Mouse (Mus musculus) megakaryocyte, embryonic 14.5 days (primary cell): ENCODE results near the gene Natd1. TPM values are rescaled to one million over a fixed set of nuclear protein-coding genes. Genes with fewer than 3 reads are reported as not detected.
A peak's percentile ranks its signal among the peaks of the same experiment; 100 is the strongest.

Experiments used
- H3K27me3 ChIP-seq: replicated peaks from 2 replicates; pipeline ENCODE3; 2012; ENCODE audit warnings: inconsistent platforms
- H3K36me3 ChIP-seq: replicated peaks from 2 replicates; pipeline ENCODE3; 2012; ENCODE audit warnings: low read length, inconsistent platforms, mixed read lengths
- H3K4me1 ChIP-seq: 2 replicates; pipeline ENCODE4 v1.6.1; 2012; ENCODE audit warnings: inconsistent platforms
- H3K4me3 ChIP-seq: replicated peaks from 2 replicates; pipeline ENCODE3; 2012; ENCODE audit warnings: moderate library complexity, mild to moderate bottlenecking, inconsistent platforms
- H3K9me3 ChIP-seq: 2 replicates; pipeline ENCODE4 v1.6.1; 2012; ENCODE audit warnings: inconsistent platforms
- FLI1 ChIP-seq: IDR thresholded peaks from 2 replicates; pipeline ENCODE4 v1.6.1; 2012; ENCODE audit warnings: low read length, inconsistent platforms, mixed read lengths
- GATA1 ChIP-seq: IDR thresholded peaks from 3 replicates; pipeline ENCODE4 v1.6.1; 2012; ENCODE audit warnings: mixed read lengths, low read length, inconsistent platforms, borderline replicate concordance
- polyA plus RNA-seq: library from polyadenylated mRNA; stranded (reverse); fragments of >175 nt; gene quantifications from 2 replicates; pipeline ENCODE4 v1.2.3, GENCODE M21; 2012; ENCODE audit warnings: low replicate concordance; ENCODE audit not compliant: insufficient read depth

Gene Natd1
- polyA plus RNA-seq, 1 experiment: 7.8 TPM

GRCm38 (mm10) chr11:60945003-60945402 lies 30.5 kb upstream of the Natd1 start:
- no peak for TF ChIP-seq GATA1
- TF ChIP-seq FLI1: no peak
- peaks cover 29% of the 10 kb centered on the region for H3K4me1 ChIP-seq
- H3K36me3 ChIP-seq: peaks cover 100% of the 10 kb centered on the region

DNA sequence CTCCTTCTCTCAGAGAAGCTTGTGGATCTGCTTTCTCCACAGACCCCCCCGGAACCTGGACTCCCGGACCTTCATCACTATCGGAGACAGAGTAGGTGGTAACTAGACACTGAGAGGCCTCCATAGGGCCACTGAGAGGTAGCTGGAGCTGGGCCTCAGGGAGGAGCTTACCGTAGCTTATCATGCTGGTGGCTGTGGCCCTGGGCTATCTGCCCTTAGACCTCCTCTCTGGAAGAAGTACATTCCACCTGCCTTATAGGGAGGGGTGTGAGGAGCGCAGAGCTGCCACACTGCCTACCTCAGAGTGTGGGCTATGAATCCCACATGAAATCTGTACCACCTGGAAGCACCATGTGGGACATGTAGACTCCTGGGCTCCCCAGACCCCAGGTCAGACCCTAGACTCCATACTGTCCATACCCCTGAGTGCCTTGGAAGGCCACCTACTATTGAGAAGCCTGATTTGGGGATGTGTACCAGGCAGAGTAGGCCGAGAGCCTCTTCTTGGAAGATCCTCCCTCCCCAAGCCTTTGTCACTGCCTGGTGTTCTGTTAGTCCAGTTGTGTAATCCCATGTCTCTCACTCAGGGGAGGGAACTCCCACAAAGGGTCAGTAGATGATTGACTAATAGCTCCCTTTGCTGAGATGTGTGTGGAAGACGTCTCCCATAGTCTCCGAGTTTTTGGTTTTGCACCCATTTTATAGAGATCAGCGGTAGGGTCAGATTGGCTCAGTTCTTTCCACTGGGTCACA lies 27.9 kb upstream of the Natd1 start:
- TF ChIP-seq GATA1: no peak
- no peak for TF ChIP-seq FLI1
- H3K4me3 ChIP-seq: no peak overlapping the region
- no peaks in the 10 kb centered on the region for H3K9me3 ChIP-seq
- H3K4me1 ChIP-seq: peaks cover 55% of the 10 kb centered on the region
- H3K36me3 ChIP-seq: peaks cover 100% of the 10 kb centered on the region
- H3K27me3 ChIP-seq: no peaks in the 10 kb centered on the region

More at GRCm38 (mm10) chr11:60945003-60945402, 30.5 kb upstream of the Natd1 start:
- no peaks in the 10 kb centered on the region for H3K9me3 ChIP-seq
- H3K27me3 ChIP-seq: no peaks in the 10 kb centered on the region
- H3K4me3 ChIP-seq: no peak overlapping the region

DNA sequence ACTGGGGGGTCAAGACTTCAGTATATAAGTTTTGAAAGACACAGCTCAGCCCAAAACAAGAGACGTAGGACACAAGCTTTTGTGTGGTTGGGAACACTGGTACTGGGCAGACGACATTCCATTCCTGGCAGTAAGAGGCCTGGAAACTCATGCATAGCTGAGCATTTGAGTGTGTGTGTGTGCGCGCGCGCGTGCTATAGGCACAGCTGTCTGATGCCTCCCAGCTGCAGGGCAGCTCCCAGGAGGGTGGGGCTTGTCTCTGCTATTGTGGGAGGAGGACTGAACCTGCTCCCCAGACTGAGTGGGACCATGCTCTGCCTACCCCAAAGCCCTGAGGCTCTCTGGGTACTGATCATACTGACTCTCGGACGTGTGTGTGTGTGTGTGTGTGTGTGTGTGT lies 26.8 kb upstream of the Natd1 start:
- H3K4me1 ChIP-seq: peaks cover 66% of the 10 kb centered on the region
- H3K36me3 ChIP-seq: peaks cover 100% of the 10 kb centered on the region
- no peak overlapping the region for H3K4me3 ChIP-seq
- no peak for TF ChIP-seq GATA1
- H3K27me3 ChIP-seq: no peaks in the 10 kb centered on the region
- no peaks in the 10 kb centered on the region for H3K9me3 ChIP-seq

DNA sequence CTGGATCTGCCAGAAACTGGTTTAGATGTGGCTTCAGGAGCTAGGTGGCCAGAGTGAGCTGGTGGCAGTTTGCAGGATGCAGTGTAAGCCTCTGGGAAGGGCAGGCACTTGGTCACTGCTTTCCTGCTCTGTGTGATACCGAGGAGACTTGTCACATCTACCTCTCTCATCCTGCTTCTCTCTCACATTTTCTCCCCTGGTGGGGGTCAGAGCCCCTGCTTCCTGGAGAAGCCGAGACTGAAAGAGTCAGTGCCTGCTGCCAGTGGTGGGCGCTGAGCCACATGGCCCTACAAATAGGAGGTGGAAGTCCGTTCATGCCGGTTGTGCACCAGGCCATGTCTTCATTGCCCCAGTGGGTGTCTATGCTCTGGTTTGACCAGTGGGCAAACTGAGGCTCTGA lies 26.0 kb upstream of the Natd1 start:
- no peaks in the 10 kb centered on the region for H3K9me3 ChIP-seq
- TF ChIP-seq GATA1: no peak
- TF ChIP-seq FLI1: no peak
- peaks cover 75% of the 10 kb centered on the region for H3K4me1 ChIP-seq
- H3K27me3 ChIP-seq: no peaks in the 10 kb centered on the region
- H3K36me3 ChIP-seq: peaks cover 97% of the 10 kb centered on the region
- no peak overlapping the region for H3K4me3 ChIP-seq

GRCm38 (mm10) chr11:60939487-60939886 lies 24.9 kb upstream of the Natd1 start:
- no peaks in the 10 kb centered on the region for H3K27me3 ChIP-seq
- no peak for TF ChIP-seq FLI1
- no peak for TF ChIP-seq GATA1
- no peaks in the 10 kb centered on the region for H3K9me3 ChIP-seq
- H3K4me3 ChIP-seq: peak overlapping the region; percentile 40
- H3K36me3 ChIP-seq: peaks cover 92% of the 10 kb centered on the region
- peaks cover 84% of the 10 kb centered on the region for H3K4me1 ChIP-seq

DNA sequence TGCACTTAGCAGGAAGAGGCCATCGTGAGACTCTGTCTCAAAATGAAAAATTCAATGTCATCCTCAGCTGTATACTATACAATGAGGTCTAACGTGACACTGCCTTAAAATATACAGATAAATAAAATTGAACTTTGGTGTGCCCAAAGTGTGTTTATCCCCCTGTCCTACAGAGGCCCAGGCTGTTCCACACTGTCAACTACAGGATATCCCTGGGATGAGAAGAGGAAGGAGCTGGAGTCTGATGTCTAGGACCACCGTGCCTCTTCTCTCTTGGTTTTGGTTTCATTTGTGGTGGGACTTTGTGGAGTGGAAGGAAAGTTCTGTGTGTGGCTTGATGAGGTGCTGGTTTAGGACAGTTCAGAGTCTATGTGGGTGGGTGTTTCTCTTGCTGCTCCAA lies 23.1 kb upstream of the Natd1 start:
- Histone ChIP-seq H3K27me3 (no peaks in the 10 kb centered on the region), H3K4me3 (peak overlapping the region; percentile 91), H3K36me3 (peaks cover 81% of the 10 kb centered on the region), H3K9me3 (no peaks in the 10 kb centered on the region), H3K4me1 (peaks cover 99% of the 10 kb centered on the region)
- no peak for TF ChIP-seq GATA1
- no peak for TF ChIP-seq FLI1

GRCm38 (mm10) chr11:60935975-60936373 lies 21.4 kb upstream of the Natd1 start:
- TF ChIP-seq GATA1 (no peak), FLI1 (no peak)
- H3K9me3 ChIP-seq: no peaks in the 10 kb centered on the region
- H3K4me1 ChIP-seq: peaks cover 90% of the 10 kb centered on the region
- H3K36me3 ChIP-seq: peaks cover 65% of the 10 kb centered on the region
- no peaks in the 10 kb centered on the region for H3K27me3 ChIP-seq
- peak overlapping the region; percentile 91 for H3K4me3 ChIP-seq

- TF ChIP-seq GATA1 (peak; percentile 94), FLI1 (peak; percentile 87)
- H3K4me3 ChIP-seq: peak overlapping the region; percentile 91
- no peaks in the 10 kb centered on the region for H3K27me3 ChIP-seq
- peaks cover 90% of the 10 kb centered on the region for H3K4me1 ChIP-seq
- no peaks in the 10 kb centered on the region for H3K9me3 ChIP-seq
- peaks cover 60% of the 10 kb centered on the region for H3K36me3 ChIP-seq
Measured at GRCm38 (mm10) chr11:60935326-60935974, 20.9 kb upstream of the Natd1 start.

DNA sequence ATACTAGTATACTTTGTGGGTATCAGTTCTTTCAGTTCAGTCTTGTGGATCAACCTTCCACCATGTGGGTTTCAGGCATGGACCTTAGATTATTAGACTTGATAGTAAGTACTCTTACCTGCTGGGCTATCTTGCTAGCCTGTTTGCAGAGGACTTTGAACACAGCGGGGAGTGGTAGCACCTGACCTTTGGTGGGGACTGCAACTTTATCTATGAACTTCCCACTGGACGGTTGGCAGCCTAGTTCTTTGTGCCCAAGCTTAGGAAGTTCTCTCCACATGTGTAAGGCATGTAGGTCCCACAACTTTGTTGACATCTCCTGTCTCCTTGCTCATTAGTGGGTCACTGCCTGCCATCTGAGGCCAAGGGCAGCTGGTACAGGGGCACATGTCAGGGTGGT lies 20.2 kb upstream of the Natd1 start:
- no peaks in the 10 kb centered on the region for H3K27me3 ChIP-seq
- H3K9me3 ChIP-seq: no peaks in the 10 kb centered on the region
- peaks cover 55% of the 10 kb centered on the region for H3K36me3 ChIP-seq
- peak overlapping the region; percentile 91 for H3K4me3 ChIP-seq
- no peak for TF ChIP-seq FLI1
- no peak for TF ChIP-seq GATA1
- H3K4me1 ChIP-seq: peaks cover 90% of the 10 kb centered on the region
